Mouse (Mus musculus) testis, adult 2 months (tissue): ENCODE measurements around the gene Mutyh. TPM values are rescaled to one million over a fixed set of nuclear protein-coding genes. Genes with fewer than 3 reads are reported as not detected.

ENCODE experiments used
- H3K27ac ChIP-seq: fragments of 200-500 bp; 2 replicates; pipeline ENCODE4 v1.5.1; 2012; ENCODE audit warnings: low read depth, low read length; ENCODE audit not compliant: control insufficient read depth, insufficient read depth
- H3K27me3 ChIP-seq: fragments of 200-500 bp; 2 replicates; pipeline ENCODE4 v1.6.1; 2012; ENCODE audit warnings: mild to moderate bottlenecking, low read length, moderate library complexity; ENCODE audit not compliant: control insufficient read depth, insufficient read depth
- H3K36me3 ChIP-seq: fragments of 200-500 bp; 2 replicates; pipeline ENCODE4 v1.6.1; 2012; ENCODE audit warnings: mild to moderate bottlenecking, low read length; ENCODE audit not compliant: control insufficient read depth, insufficient read depth
- H3K4me1 ChIP-seq: fragments of 200-500 bp; 2 replicates; pipeline ENCODE4 v1.6.1; 2012; ENCODE audit warnings: low read length; ENCODE audit not compliant: control insufficient read depth, insufficient read depth
- H3K4me3 ChIP-seq: fragments of 200-500 bp; 2 replicates; pipeline ENCODE4 v1.5.1; 2012; ENCODE audit warnings: low read depth, mild to moderate bottlenecking, low read length, moderate library complexity, mixed read lengths; ENCODE audit not compliant: control insufficient read depth
- CTCF ChIP-seq: fragments of 200-500 bp; IDR thresholded peaks from 2 replicates; pipeline ENCODE4 v1.5.1; 2012; ENCODE audit warnings: low read depth, mild to moderate bottlenecking, inconsistent platforms, low read length, moderate library complexity; ENCODE audit not compliant: control insufficient read depth, insufficient read depth, insufficient replicate concordance
- POLR2A ChIP-seq: fragments of 200-500 bp; IDR thresholded peaks from 2 replicates; pipeline ENCODE4 v1.6.1; 2012; ENCODE audit warnings: low read depth, mild to moderate bottlenecking, inconsistent platforms, low read length, moderate library complexity; ENCODE audit not compliant: control insufficient read depth
- polyA plus RNA-seq: library from polyadenylated mRNA; depleted of rRNA; stranded (reverse); fragments of >200 nt; gene quantifications from 2 replicates; pipeline ENCODE4 v1.2.3, GENCODE M21; 2012

Mutyh gene
- polyA plus RNA-seq, 1 experiment: 5.7 TPM

DNA sequence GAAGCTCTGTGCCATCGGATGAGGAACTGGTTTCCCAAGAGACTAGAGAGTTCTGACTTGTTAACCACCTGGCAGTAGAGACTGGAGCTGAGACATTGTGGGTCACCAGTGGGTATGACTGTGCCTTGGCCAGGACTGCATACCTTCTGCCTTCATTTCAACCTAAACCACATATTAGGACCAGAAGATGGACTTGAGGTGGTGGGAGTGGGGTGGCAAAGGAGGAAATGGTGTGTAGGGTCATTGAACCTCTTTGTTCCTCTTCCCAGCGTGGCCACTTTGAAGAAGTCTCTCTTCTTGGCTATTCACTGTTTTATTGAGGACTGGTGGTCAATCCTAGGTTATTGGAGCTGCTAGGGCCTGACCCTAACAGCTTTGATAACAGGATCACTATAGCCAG is 26.2 kb upstream of the Mutyh start:
- TF ChIP-seq CTCF: no peak
- no peak for TF ChIP-seq POLR2A

GRCm38 (mm10) chr4:116782171-116782570 is 25.4 kb upstream of the Mutyh start:
- H3K27ac ChIP-seq: no peak overlapping the region
- no peaks in the 10 kb centered on the region for H3K36me3 ChIP-seq
- no peaks in the 10 kb centered on the region for H3K4me1 ChIP-seq
- no peaks in the 10 kb centered on the region for H3K27me3 ChIP-seq
- TF ChIP-seq POLR2A (no peak), CTCF (no peak)
- no peak overlapping the region for H3K4me3 ChIP-seq

More for the DNA sequence above, 26.2 kb upstream of the Mutyh start:
- H3K27ac ChIP-seq: no peak overlapping the region
- H3K36me3 ChIP-seq: no peaks in the 10 kb centered on the region
- no peaks in the 10 kb centered on the region for H3K27me3 ChIP-seq
- no peaks in the 10 kb centered on the region for H3K4me1 ChIP-seq
- H3K4me3 ChIP-seq: no peak overlapping the region

GRCm38 (mm10) chr4:116786587-116786986 is 20.9 kb upstream of the Mutyh start:
- TF ChIP-seq CTCF: no peak
- TF ChIP-seq POLR2A: no peak
- no peak overlapping the region for H3K4me3 ChIP-seq
- no peaks in the 10 kb centered on the region for H3K36me3 ChIP-seq
- H3K4me1 ChIP-seq: no peaks in the 10 kb centered on the region
- no peak overlapping the region for H3K27ac ChIP-seq
- H3K27me3 ChIP-seq: no peaks in the 10 kb centered on the region

GRCm38 (mm10) chr4:116787985-116788760 is 19.4 kb upstream of the Mutyh start:
- no peak overlapping the region; the same call in 1 of the 2 replicates for H3K27ac ChIP-seq
- H3K36me3 ChIP-seq: no peaks in the 10 kb centered on the region
- H3K27me3 ChIP-seq: no peaks in the 10 kb centered on the region
- TF ChIP-seq POLR2A (no peak), CTCF (no peak)
- no peak overlapping the region for H3K4me3 ChIP-seq
- H3K4me1 ChIP-seq: no peaks in the 10 kb centered on the region

DNA sequence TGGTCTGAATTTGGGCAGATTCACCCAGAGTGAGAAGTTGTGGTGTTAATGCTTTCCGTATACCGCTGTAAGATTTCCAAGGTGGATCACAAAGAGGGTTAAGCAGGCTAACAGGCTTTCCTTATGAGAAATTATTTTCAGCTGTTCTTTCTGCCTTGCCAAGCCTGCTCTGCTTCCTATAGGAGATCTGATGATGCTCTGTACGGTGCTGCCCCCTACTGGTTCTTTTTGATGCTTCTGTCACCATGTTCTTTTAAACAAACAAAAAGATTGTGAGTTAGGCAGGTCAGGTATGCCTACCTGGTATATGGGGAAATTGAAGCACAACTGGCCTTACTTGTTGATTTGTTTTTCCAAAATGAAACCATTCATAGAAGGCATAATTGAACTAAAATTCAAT is 18.6 kb upstream of the Mutyh start:
- Histone ChIP-seq H3K4me1 (no peaks in the 10 kb centered on the region), H3K4me3 (no peak overlapping the region), H3K27ac (no peak overlapping the region), H3K36me3 (no peaks in the 10 kb centered on the region), H3K27me3 (no peaks in the 10 kb centered on the region)
- TF ChIP-seq CTCF: no peak
- no peak for TF ChIP-seq POLR2A

- TF ChIP-seq CTCF: no peak
- no peak for TF ChIP-seq POLR2A
- Histone ChIP-seq H3K36me3 (no peaks in the 10 kb centered on the region), H3K4me1 (no peaks in the 10 kb centered on the region), H3K4me3 (no peak overlapping the region), H3K27me3 (no peaks in the 10 kb centered on the region), H3K27ac (no peak overlapping the region)
Measured at GRCm38 (mm10) chr4:116792453-116792852, 15.1 kb upstream of the Mutyh start.

GRCm38 (mm10) chr4:116794273-116794672 is 13.2 kb upstream of the Mutyh start:
- H3K36me3 ChIP-seq: no peaks in the 10 kb centered on the region
- no peaks in the 10 kb centered on the region for H3K27me3 ChIP-seq
- H3K4me3 ChIP-seq: no peak overlapping the region
- no peak overlapping the region for H3K27ac ChIP-seq
- no peaks in the 10 kb centered on the region for H3K4me1 ChIP-seq
- TF ChIP-seq CTCF: no peak
- TF ChIP-seq POLR2A: no peak
